In genomic region chr4:74312858-74313257, GRCm38 (mm10) we compare ENCODE assay signal across 25 mouse cellular contexts.
"Had no signal": no experiment of that assay in that cellular context is flagged by ENCODE, and none has a peak within 500 bp of the region (broad histone marks: within the 10 kb centered on the region; RNA-seq: fewer than 3 reads in every experiment).

No protein-coding gene starts in this region.

- H3K4me1 ChIP-seq: heart, embryonic 13.5 days; heart, embryonic 15.5 days; hindbrain, embryonic 13.5 days; hindbrain, embryonic 15.5 days; limb, embryonic 13.5 days; limb, embryonic 15.5 days; liver, embryonic 13.5 days; liver, embryonic 15.5 days had no signal

- H3K27ac ChIP-seq: heart, adult 2 months; heart, embryonic 13.5 days; heart, embryonic 15.5 days; hindbrain, embryonic 13.5 days; hindbrain, embryonic 15.5 days; hindbrain, postnatal 0 days; limb, embryonic 13.5 days; limb, embryonic 15.5 days; liver, embryonic 13.5 days; liver, embryonic 15.5 days had no signal

- DNase-seq: gastrocnemius, postnatal 14 days; gastrocnemius, postnatal 36 days; heart, adult 11 months; heart, adult 2 months; heart, postnatal 14 days; heart, postnatal 36 days; kidney, adult 11 months; kidney, adult 8-10 months; kidney, postnatal 10 days; kidney, postnatal 25 days; kidney, postnatal 4 days; layer of hippocampus, adult 9-11 months; layer of hippocampus, postnatal 36 days; left cerebral cortex, postnatal 4 days; liver, embryonic 13.5 days had no signal

- H3K4me3 ChIP-seq: heart, adult 2 months; heart, embryonic 13.5 days; heart, embryonic 15.5 days; hindbrain, embryonic 13.5 days; hindbrain, embryonic 15.5 days; limb, embryonic 13.5 days; limb, embryonic 15.5 days; liver, embryonic 13.5 days; liver, embryonic 15.5 days had no signal

- H3K4me2 ChIP-seq: heart, embryonic 11.5 days; heart, embryonic 13.5 days; heart, embryonic 15.5 days; hindbrain, embryonic 13.5 days; hindbrain, embryonic 15.5 days; limb, embryonic 13.5 days; limb, embryonic 15.5 days; liver, embryonic 13.5 days; liver, embryonic 15.5 days had no signal

- ATAC-seq: hindbrain, postnatal 0 days; intestine, embryonic 16.5 days had no signal

- H3K27me3 ChIP-seq: heart, embryonic 13.5 days; heart, embryonic 15.5 days; hindbrain, embryonic 13.5 days; hindbrain, embryonic 15.5 days; limb, embryonic 13.5 days; limb, embryonic 15.5 days; liver, embryonic 13.5 days; liver, embryonic 15.5 days had no signal

- H3K9me3 ChIP-seq: heart, embryonic 13.5 days; heart, embryonic 15.5 days; hindbrain, embryonic 13.5 days; hindbrain, embryonic 15.5 days; limb, embryonic 13.5 days; liver, embryonic 13.5 days; liver, embryonic 15.5 days had no signal

- H3K9ac ChIP-seq: heart, embryonic 13.5 days; heart, embryonic 15.5 days; hindbrain, embryonic 13.5 days; hindbrain, embryonic 15.5 days; limb, embryonic 13.5 days; limb, embryonic 15.5 days; liver, embryonic 13.5 days; liver, embryonic 15.5 days had no signal
